Mouse (Mus musculus) testis, adult 2 months (tissue): ENCODE results near the gene Lekr1.

Source experiments
- CTCF ChIP-seq: fragments of 200-500 bp; IDR thresholded peaks from 2 replicates; pipeline ENCODE4 v1.5.1; 2012; ENCODE audit warnings: low read depth, mild to moderate bottlenecking, inconsistent platforms, low read length, moderate library complexity; ENCODE audit not compliant: control insufficient read depth, insufficient read depth, insufficient replicate concordance
- POLR2A ChIP-seq: fragments of 200-500 bp; IDR thresholded peaks from 2 replicates; pipeline ENCODE4 v1.6.1; 2012; ENCODE audit warnings: low read depth, mild to moderate bottlenecking, inconsistent platforms, low read length, moderate library complexity; ENCODE audit not compliant: control insufficient read depth

DNA sequence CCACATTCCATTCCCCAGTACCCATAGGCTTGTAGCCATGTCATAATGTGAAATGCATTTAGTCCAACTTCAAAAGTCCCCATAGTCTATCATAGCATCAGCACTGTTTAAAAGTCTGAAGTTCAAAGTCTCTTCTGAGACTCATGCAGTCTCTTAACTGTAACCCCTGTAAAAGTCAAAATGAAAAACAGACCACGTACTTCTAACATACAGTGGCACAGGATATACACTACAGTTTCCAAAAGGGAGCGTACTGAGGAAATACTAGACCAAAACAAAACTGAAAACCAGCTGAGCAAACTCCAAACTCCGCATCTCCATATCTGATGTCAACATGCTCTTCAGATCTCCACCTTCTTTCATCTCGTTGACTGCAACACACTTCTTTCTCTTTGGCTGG is 127.5 kb downstream of the Lekr1 start:
- no peak for TF ChIP-seq POLR2A
- TF ChIP-seq CTCF, result no peak
